Mouse (Mus musculus): ENCODE data around the gene Rgs3. TPM values are rescaled to one million over a fixed set of nuclear protein-coding genes. Genes with fewer than 3 reads are reported as not detected.

The Rgs3 gene
- polyA plus RNA-seq, 1 experiment from 2014 or later, result 38.2 TPM

DNA sequence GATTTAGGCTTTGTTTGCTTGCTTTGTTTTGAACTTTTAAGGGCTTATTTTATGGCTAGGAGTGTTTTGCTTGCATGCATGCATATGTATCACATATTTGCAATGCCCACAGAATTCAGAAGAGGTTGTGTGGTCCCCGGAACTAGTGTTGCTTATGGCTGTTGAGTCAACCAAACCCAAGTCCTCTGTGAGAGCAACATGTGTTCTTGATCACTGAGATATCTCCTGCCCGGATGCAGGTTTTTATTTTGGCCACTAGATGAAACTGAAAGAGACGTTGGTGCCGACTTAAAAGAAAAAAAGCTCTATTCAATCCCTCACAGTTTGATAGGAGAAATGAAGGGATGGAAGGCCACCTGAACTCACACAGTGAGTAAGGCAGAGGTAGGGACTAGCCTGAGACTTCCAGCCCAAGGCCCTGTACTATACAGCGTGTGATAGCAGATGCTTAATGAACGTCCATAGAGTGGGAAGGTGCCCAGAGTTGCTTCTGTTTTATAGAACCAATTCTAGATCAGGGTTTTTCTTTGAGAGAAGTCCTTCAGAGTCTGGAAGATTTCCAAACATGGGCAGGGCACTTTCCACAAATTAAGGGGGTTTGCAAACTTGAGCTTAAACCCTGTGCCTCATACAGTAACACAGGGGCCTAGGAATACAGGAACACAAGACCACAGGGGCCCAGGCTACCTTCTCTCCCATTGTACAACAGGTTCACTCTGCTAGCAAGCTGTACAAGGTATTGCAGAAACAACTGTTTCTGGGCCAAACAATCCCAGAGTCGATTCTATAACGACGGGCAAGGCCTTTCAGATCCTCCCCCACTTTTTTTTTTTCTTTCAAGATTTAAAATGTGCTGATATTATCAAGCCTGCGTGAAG, 41.9 kb upstream of the Rgs3 start:
- H3K27ac ChIP-seq (ENCODE audit: low read length), result peak overlapping the region; percentile 92; the same call in 1 of the 2 replicates
- 66% methylated on average over 10 of the region's 10 CpGs for WGBS
- no peaks in the 10 kb centered on the region for H3K9me3 ChIP-seq (ENCODE audit: control insufficient read depth, low read depth, low read length)
- peak overlapping the region; percentile 69 for H3K4me3 ChIP-seq (ENCODE audit: low read depth, low read length)
- peak overlapping the region; percentile 67 for H3K4me2 ChIP-seq (replicated peaks; ENCODE audit: low read depth, low read length)
- H3K27me3 ChIP-seq (ENCODE audit: control insufficient read depth, insufficient read depth, low read length), result no peaks in the 10 kb centered on the region
- peak overlapping the region; percentile 65; the same call in 1 of the 2 replicates for H3K9ac ChIP-seq (replicated peaks; ENCODE audit: low read depth, low read length)
- ATAC-seq (ENCODE audit: insufficient number of reproducible peaks, insufficient read depth, low FRiP score, low read depth), result no peak
- H3K36me3 ChIP-seq (ENCODE audit: control insufficient read depth, insufficient read depth, low read length), result peaks cover 16% of the 10 kb centered on the region
- peaks cover 30% of the 10 kb centered on the region for H3K4me1 ChIP-seq (ENCODE audit: control insufficient read depth, insufficient read depth, low read length)

DNA sequence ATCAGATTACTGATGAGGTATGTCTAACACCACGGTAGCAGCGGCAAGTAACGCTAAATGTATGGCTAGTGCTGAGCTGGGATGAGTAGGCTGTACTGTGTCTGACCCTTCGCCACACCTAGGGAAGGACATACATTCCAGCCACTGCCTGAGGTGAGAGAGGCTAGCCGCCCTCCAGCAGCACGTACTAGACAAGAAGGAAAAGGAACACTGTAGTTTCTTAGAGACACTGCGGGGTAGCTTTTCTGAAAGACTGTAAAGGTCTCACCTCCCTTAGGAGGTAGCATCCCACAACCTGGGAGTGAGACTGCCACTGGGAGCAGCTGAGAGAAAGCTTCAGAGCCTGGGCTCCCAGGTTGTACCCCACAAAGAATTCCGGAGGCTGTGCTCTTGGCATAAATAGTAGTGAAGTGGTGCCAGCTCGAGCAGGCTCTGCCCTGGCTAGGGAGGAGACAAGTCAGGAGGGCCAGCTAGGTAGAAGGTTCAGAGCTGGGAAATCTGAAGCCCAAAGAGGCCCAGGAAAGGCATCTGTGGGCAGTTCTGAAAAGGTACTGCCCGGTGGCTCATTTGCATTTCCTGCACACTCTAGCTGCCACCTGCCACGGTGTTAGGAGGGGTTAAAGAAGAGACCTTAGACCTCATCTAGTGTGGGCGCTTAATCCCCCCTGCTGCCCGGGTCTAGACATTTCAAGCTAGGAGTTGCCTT, 41.1 kb upstream of the Rgs3 start:
- H3K27me3 ChIP-seq (ENCODE audit: control insufficient read depth, insufficient read depth, low read length), result no peaks in the 10 kb centered on the region
- peak overlapping the region; percentile 69 for H3K4me3 ChIP-seq (ENCODE audit: low read depth, low read length)
- peaks cover 30% of the 10 kb centered on the region for H3K4me1 ChIP-seq (ENCODE audit: control insufficient read depth, insufficient read depth, low read length)
- peak overlapping the region; percentile 92 for H3K27ac ChIP-seq (ENCODE audit: low read length)
- H3K9ac ChIP-seq (replicated peaks; ENCODE audit: low read depth, low read length), result peak overlapping the region; percentile 65
- peaks cover 11% of the 10 kb centered on the region for H3K36me3 ChIP-seq (ENCODE audit: control insufficient read depth, insufficient read depth, low read length)
- peak; percentile 20; the same call in 1 of the 2 replicates for ATAC-seq (ENCODE audit: insufficient number of reproducible peaks, insufficient read depth, low FRiP score, low read depth)
- H3K4me2 ChIP-seq (replicated peaks; ENCODE audit: low read depth, low read length), result peak overlapping the region; percentile 67
- no peaks in the 10 kb centered on the region for H3K9me3 ChIP-seq (ENCODE audit: control insufficient read depth, low read depth, low read length)
- WGBS, result 32% methylated on average over 13 of the region's 13 CpGs

GRCm38 (mm10) chr4:62519122-62519848, 40.4 kb upstream of the Rgs3 start:
- WGBS, result 1% methylated on average over 26 of the region's 26 CpGs
- H3K4me1 ChIP-seq (ENCODE audit: control insufficient read depth, insufficient read depth, low read length), result peaks cover 35% of the 10 kb centered on the region

DNA sequence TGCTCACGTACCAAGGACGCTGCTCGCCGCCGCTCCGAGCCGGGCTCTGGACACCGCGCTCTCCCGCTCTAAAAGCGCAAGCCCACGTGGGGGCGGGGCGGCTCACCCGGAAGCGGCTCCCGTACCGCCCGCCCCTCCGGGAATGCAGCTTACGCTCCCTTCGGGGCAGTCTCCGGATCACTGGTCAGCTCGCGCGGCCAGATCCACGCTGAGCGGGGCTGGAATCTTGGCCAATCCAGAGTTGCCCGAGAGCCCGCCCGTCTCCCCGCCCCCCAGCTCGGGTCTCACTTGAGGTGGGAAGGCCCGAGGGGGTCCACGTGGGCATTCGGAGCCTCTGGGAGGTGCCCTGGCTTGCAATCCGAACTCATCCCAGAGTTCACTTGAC, 39.8 kb upstream of the Rgs3 start, which contains the start of gene Alad:
Alad (minus strand) TSS at position 70 of the 385 bp plus-strand sequence.
- H3K4me3 ChIP-seq (ENCODE audit: low read depth, low read length), result peak within 1 kb of the TSS; percentile 69
- H3K36me3 ChIP-seq (ENCODE audit: control insufficient read depth, insufficient read depth, low read length), result peaks cover 8% of the 10 kb centered on the region
- peak within 1 kb of the TSS; percentile 67 for H3K4me2 ChIP-seq (replicated peaks; ENCODE audit: low read depth, low read length)
- no peaks in the 10 kb centered on the region for H3K27me3 ChIP-seq (ENCODE audit: control insufficient read depth, insufficient read depth, low read length)
- peak within 1 kb of the TSS; percentile 92 for H3K27ac ChIP-seq (ENCODE audit: low read length)
- peak within 1 kb of the TSS; percentile 65 for H3K9ac ChIP-seq (replicated peaks; ENCODE audit: low read depth, low read length)
- H3K9me3 ChIP-seq (ENCODE audit: control insufficient read depth, low read depth, low read length), result no peaks in the 10 kb centered on the region
- peak; percentile 87; the same call in 1 of the 2 replicates for ATAC-seq (ENCODE audit: insufficient number of reproducible peaks, insufficient read depth, low FRiP score, low read depth)
- under 1% methylated on average over 37 of the region's 37 CpGs for WGBS
- peaks cover 35% of the 10 kb centered on the region for H3K4me1 ChIP-seq (ENCODE audit: control insufficient read depth, insufficient read depth, low read length)

More at GRCm38 (mm10) chr4:62519122-62519848, 40.4 kb upstream of the Rgs3 start:
- Histone ChIP-seq H3K9ac (replicated peaks; ENCODE audit: low read depth, low read length) (peak overlapping the region; percentile 65), H3K9me3 (ENCODE audit: control insufficient read depth, low read depth, low read length) (no peaks in the 10 kb centered on the region), H3K27me3 (ENCODE audit: control insufficient read depth, insufficient read depth, low read length) (no peaks in the 10 kb centered on the region), H3K4me2 (replicated peaks; ENCODE audit: low read depth, low read length) (peak overlapping the region; percentile 67), H3K27ac (ENCODE audit: low read length) (peak overlapping the region; percentile 92), H3K36me3 (ENCODE audit: control insufficient read depth, insufficient read depth, low read length) (peaks cover 8% of the 10 kb centered on the region), H3K4me3 (ENCODE audit: low read depth, low read length) (peak overlapping the region; percentile 69)
- ATAC-seq (ENCODE audit: insufficient number of reproducible peaks, insufficient read depth, low FRiP score, low read depth), result peak; percentile 66

GRCm38 (mm10) chr4:62520892-62521400, 38.7 kb upstream of the Rgs3 start:
- no peak overlapping the region for H3K4me2 ChIP-seq (replicated peaks; ENCODE audit: low read depth, low read length)
- H3K36me3 ChIP-seq (ENCODE audit: control insufficient read depth, insufficient read depth, low read length), result peaks cover 8% of the 10 kb centered on the region
- H3K4me3 ChIP-seq (ENCODE audit: low read depth, low read length), result 0 out of 2 replicates have a peak overlapping the region, but pooled peaks have one; percentile 69
- H3K27ac ChIP-seq (ENCODE audit: low read length), result no peak overlapping the region
- ATAC-seq (ENCODE audit: insufficient number of reproducible peaks, insufficient read depth, low FRiP score, low read depth), result no peak
- WGBS, result 79% methylated on average over 2 of the region's 2 CpGs
- no peaks in the 10 kb centered on the region for H3K27me3 ChIP-seq (ENCODE audit: control insufficient read depth, insufficient read depth, low read length)
- H3K9ac ChIP-seq (replicated peaks; ENCODE audit: low read depth, low read length), result no peak overlapping the region
- H3K9me3 ChIP-seq (ENCODE audit: control insufficient read depth, low read depth, low read length), result no peaks in the 10 kb centered on the region
- H3K4me1 ChIP-seq (ENCODE audit: control insufficient read depth, insufficient read depth, low read length), result peaks cover 27% of the 10 kb centered on the region

GRCm38 (mm10) chr4:62524651-62525488, 34.8 kb upstream of the Rgs3 start, which contains the start of the genes Pole3 and 4933430I17Rik:
Pole3 (minus strand) TSS chr4:62525068.
4933430I17Rik (plus strand) TSS chr4:62525369.
- H3K4me3 ChIP-seq (ENCODE audit: low read depth, low read length), result peak within 1 kb of the TSS; percentile 70
- H3K9ac ChIP-seq (replicated peaks; ENCODE audit: low read depth, low read length), result peak within 1 kb of the TSS; percentile 77
- peak; percentile 99 for ATAC-seq (ENCODE audit: insufficient number of reproducible peaks, insufficient read depth, low FRiP score, low read depth)
- under 1% methylated on average over 59 of the region's 59 CpGs for WGBS
- peaks cover 7% of the 10 kb centered on the region; the same call in 1 of the 2 replicates for H3K4me1 ChIP-seq (ENCODE audit: control insufficient read depth, insufficient read depth, low read length)
- no peaks in the 10 kb centered on the region for H3K9me3 ChIP-seq (ENCODE audit: control insufficient read depth, low read depth, low read length)
- H3K36me3 ChIP-seq (ENCODE audit: control insufficient read depth, insufficient read depth, low read length), result peaks cover 8% of the 10 kb centered on the region
- H3K27ac ChIP-seq (ENCODE audit: low read length), result peak within 1 kb of the TSS; percentile 91; the same call in 1 of the 2 replicates
- no peaks in the 10 kb centered on the region for H3K27me3 ChIP-seq (ENCODE audit: control insufficient read depth, insufficient read depth, low read length)
- H3K4me2 ChIP-seq (replicated peaks; ENCODE audit: low read depth, low read length), result peak within 1 kb of the TSS; percentile 88

DNA sequence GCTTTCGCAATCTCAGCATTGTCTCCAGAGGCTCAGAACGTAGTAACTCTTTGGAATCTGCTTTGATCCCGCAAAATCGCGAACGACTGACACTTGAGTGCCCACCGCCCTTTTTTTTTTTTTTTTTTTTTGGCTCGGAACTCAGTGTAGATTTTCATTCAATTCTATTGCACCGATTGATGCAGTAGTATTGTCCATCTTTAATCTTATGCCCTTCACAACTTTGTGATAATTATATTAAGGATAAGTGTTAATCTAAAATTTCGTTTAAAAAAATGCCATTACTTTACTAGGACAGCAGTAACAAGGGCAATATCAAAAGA, 34.2 kb upstream of the Rgs3 start:
- no peak overlapping the region for H3K27ac ChIP-seq (ENCODE audit: low read length)
- no peak overlapping the region for H3K9ac ChIP-seq (replicated peaks; ENCODE audit: low read depth, low read length)
- H3K4me1 ChIP-seq (ENCODE audit: control insufficient read depth, insufficient read depth, low read length), result peaks cover 7% of the 10 kb centered on the region; the same call in 1 of the 2 replicates
- H3K27me3 ChIP-seq (ENCODE audit: control insufficient read depth, insufficient read depth, low read length), result no peaks in the 10 kb centered on the region
- H3K9me3 ChIP-seq (ENCODE audit: control insufficient read depth, low read depth, low read length), result no peaks in the 10 kb centered on the region
- peak overlapping the region; percentile 70 for H3K4me3 ChIP-seq (ENCODE audit: low read depth, low read length)
- 3% methylated on average over 10 of the region's 10 CpGs for WGBS
- H3K36me3 ChIP-seq (ENCODE audit: control insufficient read depth, insufficient read depth, low read length), result peaks cover 8% of the 10 kb centered on the region
- no peak for ATAC-seq (ENCODE audit: insufficient number of reproducible peaks, insufficient read depth, low FRiP score, low read depth)
- H3K4me2 ChIP-seq (replicated peaks; ENCODE audit: low read depth, low read length), result peak overlapping the region; percentile 30; the same call in 1 of the 2 replicates

Data from stomach, embryonic 14.5 days (tissue).